Mouse (Mus musculus) layer of hippocampus, adult 2 months (tissue): ENCODE results near the gene Elp6. TPM values are rescaled to one million over a fixed set of nuclear protein-coding genes. Genes with fewer than 3 reads are reported as not detected.

Experiments used
- DNase-seq, 2 experiments: peaks; one replicate each; pipeline ENCODE4 v3.0.0; 2022; ENCODE audit warnings: low spot score in 2 of 2
- H3K27ac ChIP-seq: fragments of 200-600 bp; 2 replicates; pipeline ENCODE4 v1.8.1; 2022
- H3K4me3 ChIP-seq: fragments of 200-600 bp; 2 replicates; pipeline ENCODE4 v1.8.1; 2022; ENCODE audit warnings: mild to moderate bottlenecking
- CTCF ChIP-seq: fragments of 200-600 bp; conservative IDR thresholded peaks from 2 replicates; pipeline ENCODE4 v1.8.1; 2022; ENCODE audit warnings: antibody characterized with exemption, mild to moderate bottlenecking, moderate library complexity
- microRNA-seq, 2 experiments: library from miRNA; unstranded; fragments of <30 nt; microRNA quantifications; one replicate each; pipeline ENCODE4 v1.2.0; 2021
- total RNA-seq, 2 experiments: library from RNA; stranded (reverse); gene quantifications; 2 replicates each; pipeline ENCODE4 v1.2.3; 2021

Gene Elp6
- total RNA-seq, 2 experiments from 2014 or later = 14.8 to 14.9 TPM

DNA sequence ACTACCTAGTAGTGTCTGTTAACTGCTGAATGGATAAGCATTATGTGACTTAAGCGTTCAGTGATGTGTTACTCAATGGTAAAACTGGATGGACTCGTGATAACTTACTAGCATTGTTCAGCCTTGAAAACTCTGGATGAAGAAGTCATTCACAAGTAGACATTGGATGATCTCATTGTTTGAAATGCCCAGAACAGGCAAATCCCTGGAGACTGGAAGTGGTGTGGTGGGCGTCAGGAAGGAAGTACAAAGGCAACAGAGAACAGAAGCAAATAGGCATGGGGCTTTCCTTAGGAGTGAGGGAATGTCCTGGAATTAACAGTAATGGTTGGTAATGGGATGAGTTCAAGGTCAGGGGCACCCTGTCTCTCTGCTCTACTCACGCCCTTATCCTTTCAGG, 43.9 kb downstream of the Elp6 start:
- no peak for DNase-seq
- no peak overlapping the region; the same call in 1 of the 2 replicates for H3K27ac ChIP-seq
- no peak for TF ChIP-seq CTCF
- no peak overlapping the region for H3K4me3 ChIP-seq

DNA sequence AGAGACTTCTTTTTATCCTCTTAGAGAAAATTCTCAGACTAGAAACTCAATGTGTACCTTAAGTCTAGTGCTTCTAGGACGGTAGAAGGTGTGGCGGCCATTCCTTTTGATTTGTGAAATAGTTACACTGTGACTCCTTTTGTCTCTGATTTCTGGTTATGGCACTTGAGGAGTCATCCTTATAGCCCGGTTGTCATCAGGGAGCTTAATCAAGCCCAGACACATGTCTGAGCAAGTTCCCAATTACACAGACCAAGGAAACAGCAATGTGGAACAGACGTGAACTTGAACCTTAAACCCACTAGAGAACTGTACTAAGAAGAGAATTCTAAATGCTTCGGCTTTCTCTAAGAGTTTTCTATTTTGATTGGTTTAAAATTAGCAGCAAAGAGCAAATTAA, 45.2 kb downstream of the Elp6 start:
- no peak for DNase-seq
- no peak for TF ChIP-seq CTCF
- no peak overlapping the region for H3K4me3 ChIP-seq
- peak overlapping the region; percentile 25; the same call in 1 of the 2 replicates for H3K27ac ChIP-seq

DNA sequence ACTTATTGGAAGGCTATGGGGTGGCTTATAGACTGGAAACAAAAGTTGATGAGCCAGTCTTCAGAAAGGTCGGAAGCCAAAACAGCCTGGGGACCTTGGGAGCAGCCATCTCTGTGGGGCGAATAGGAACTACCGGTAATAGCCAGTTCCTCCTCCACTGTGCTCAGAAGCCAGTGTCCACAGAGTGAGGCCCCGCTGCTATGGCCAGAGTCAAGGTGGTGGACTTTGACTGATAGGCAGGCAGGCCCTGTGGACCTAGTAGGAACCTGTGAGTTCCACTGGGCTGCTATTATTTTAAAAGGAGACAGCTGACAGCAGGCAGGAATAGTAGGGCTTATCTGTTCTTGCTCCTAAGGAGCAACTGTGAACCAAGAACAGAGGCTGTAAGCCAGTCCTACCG, 45.6 kb downstream of the Elp6 start:
- H3K4me3 ChIP-seq = no peak overlapping the region
- no peak for DNase-seq
- TF ChIP-seq CTCF = no peak
- peak overlapping the region; percentile 25; the same call in 1 of the 2 replicates for H3K27ac ChIP-seq

DNA sequence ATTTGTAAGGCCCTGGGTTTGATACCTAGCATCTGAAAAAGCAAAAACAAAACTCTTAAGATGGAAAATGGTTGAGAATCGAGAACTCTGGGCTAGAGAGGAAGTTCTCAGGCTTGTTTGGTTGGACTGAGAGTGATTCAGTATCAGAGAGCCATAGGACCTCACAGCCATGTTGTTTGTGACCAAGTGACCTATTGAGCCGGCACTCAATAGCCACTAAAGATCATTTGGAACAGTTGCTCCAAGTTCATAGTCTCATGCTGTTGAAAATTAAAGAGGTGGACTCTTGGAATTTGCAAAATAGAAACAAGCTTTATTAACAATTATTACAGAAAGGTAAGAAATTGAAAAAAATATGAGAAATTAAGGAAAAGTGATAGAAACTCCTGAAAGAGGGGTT, 46.4 kb downstream of the Elp6 start:
- peak overlapping the region; percentile 29; the same call in 1 of the 2 replicates for H3K27ac ChIP-seq
- no peak for TF ChIP-seq CTCF
- no peak overlapping the region for H3K4me3 ChIP-seq
- no peak for DNase-seq

GRCm38 (mm10) chr9:110351932-110352632, 47.1 kb downstream of the Elp6 start:
- no peak overlapping the region for H3K4me3 ChIP-seq
- TF ChIP-seq CTCF = no peak
- peak overlapping the region; percentile 29; the same call in 1 of the 2 replicates for H3K27ac ChIP-seq
- no peak for DNase-seq

DNA sequence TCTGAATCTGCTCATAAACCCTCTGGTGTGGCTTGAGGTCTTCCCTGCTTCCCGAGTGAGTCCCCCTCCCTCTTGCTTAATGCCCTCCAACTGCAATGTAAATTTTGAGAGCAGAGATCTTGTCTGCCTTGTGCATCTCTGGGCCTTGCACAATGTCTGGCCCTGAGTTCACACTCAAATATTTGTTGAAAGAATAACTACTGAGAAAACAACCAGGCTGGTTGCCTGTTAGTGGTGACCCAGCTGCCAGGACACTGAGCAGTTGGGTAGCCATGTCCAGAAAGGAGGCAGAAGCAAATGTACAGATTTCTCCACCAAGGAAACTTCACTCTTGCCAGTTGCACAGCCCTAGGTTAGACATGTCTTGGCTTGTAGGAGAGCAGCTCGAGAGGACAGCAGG, 53.4 kb downstream of the Elp6 start:
- no peak for TF ChIP-seq CTCF
- DNase-seq = no peak
- Histone ChIP-seq H3K27ac (no peak overlapping the region), H3K4me3 (no peak overlapping the region)

GRCm38 (mm10) chr9:110361299-110361698, 56.3 kb downstream of the Elp6 start:
- Histone ChIP-seq H3K27ac (no peak overlapping the region), H3K4me3 (no peak overlapping the region)
- no peak for DNase-seq
- no peak for TF ChIP-seq CTCF

DNA sequence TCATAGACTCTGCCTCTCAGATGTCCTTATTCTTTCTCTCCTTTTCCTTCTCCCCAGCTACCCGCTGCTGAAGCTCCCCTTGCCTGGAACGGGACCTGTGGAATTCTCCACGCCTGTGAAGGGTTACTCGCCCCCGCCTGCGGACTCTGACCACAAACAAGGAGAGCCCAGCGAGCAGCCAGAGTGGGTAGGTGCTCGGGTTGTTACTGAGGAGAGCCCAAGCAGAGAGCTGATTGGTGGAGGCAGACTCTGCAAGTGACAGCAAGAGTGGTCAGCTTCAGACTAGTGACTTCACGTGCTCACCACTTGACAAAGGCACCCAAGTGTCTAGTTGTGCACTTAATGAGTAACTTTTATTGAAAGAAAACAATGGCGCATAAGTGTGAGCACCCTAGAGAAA, 57.4 kb downstream of the Elp6 start:
- no peak overlapping the region for H3K4me3 ChIP-seq
- TF ChIP-seq CTCF = no peak
- H3K27ac ChIP-seq = no peak overlapping the region
- DNase-seq = no peak

GRCm38 (mm10) chr9:110366746-110367145, 61.8 kb downstream of the Elp6 start:
- no peak for DNase-seq
- Histone ChIP-seq H3K4me3 (no peak overlapping the region), H3K27ac (no peak overlapping the region; the same call in 1 of the 2 replicates)
- TF ChIP-seq CTCF = no peak

- H3K27ac ChIP-seq = no peak overlapping the region
- DNase-seq = no peak
- TF ChIP-seq CTCF = no peak
- H3K4me3 ChIP-seq = no peak overlapping the region
Observed at GRCm38 (mm10) chr9:110369860-110370259, 64.9 kb downstream of the Elp6 start.

Small RNA genes within 50 kb of the gene (microRNA-seq; reads per million reads assigned to microRNA genes)
- 21.7 to 63.2 reads per million in 2 experiments for gene Mir6236

Other genes starting within 250 kb of the Elp6 start
- gene Smarcc1, start 187.5 kb upstream of the Elp6 start, total RNA-seq = 10 to 100 TPM; 59.7 to 60.3 TPM
- gene Dhx30, start 187.3 kb upstream of the Elp6 start, total RNA-seq = 100 to 1,000 TPM; 158 to 163 TPM
- 100 to 1,000 TPM; 277 to 278 TPM for gene Cspg5, start 61.4 kb upstream of the Elp6 start, total RNA-seq
- 10 to 100 TPM; 93.4 to 95.0 TPM for gene Scap, start 28.1 kb downstream of the Elp6 start, total RNA-seq
- gene Ptpn23, start 103.0 kb downstream of the Elp6 start, total RNA-seq = 10 to 100 TPM; 57.2 to 57.8 TPM
- not detected for gene Ngp, start 114.6 kb downstream of the Elp6 start, total RNA-seq
- 10 to 100 TPM; 22.0 to 25.4 TPM for gene Klhl18, start 171.5 kb downstream of the Elp6 start, total RNA-seq
- gene Kif9, start 171.8 kb downstream of the Elp6 start, total RNA-seq = 1 to 10 TPM; 3.5 to 3.7 TPM
- gene Setd2, start 227.4 kb downstream of the Elp6 start, total RNA-seq = 10 to 100 TPM; 50.9 to 64.9 TPM